Mouse (Mus musculus): ENCODE measurements around the gene 4930404H24Rik.

4930404H24Rik gene

GRCm38 (mm10) chr2:153529931-153530766 lies 37.6 kb downstream of the 4930404H24Rik start, which contains the start of gene Nol4l:
TSS of gene Nol4l (minus strand) at chr2:153529971.
- no peak for DNase-seq (ENCODE audit: low read depth, low spot score)

- DNase-seq (ENCODE audit: low read depth, low spot score), result no peak
These were observed 38.4 kb downstream of the 4930404H24Rik start for GRCm38 (mm10) chr2:153530948-153531347.

- no peak for DNase-seq (ENCODE audit: low read depth, low spot score)
These were observed 41.4 kb downstream of the 4930404H24Rik start for GRCm38 (mm10) chr2:153533981-153534380.

- no peak for DNase-seq (ENCODE audit: low read depth, low spot score)
These were observed 46.3 kb downstream of the 4930404H24Rik start for GRCm38 (mm10) chr2:153538898-153539297.

- no peak for DNase-seq (ENCODE audit: low read depth, low spot score)
These were observed 50.5 kb downstream of the 4930404H24Rik start for GRCm38 (mm10) chr2:153542936-153543668.

Data from WW6 (cell line).